Mouse (Mus musculus): ENCODE measurements around the gene Ubqln4. TPM values are rescaled to one million over a fixed set of nuclear protein-coding genes. Genes with fewer than 3 reads are reported as not detected.
A peak's percentile ranks its signal among the peaks of the same experiment; 100 is the strongest.
"Not testable (repeated sequence)": the region's sequence is repeated elsewhere in the genome, so short reads cannot be mapped to it uniquely, and the experiment has no call there.

Ubqln4 gene
- polyA plus RNA-seq, 2 experiments from 2014 or later: 10.9 to 14.0 TPM

GRCm38 (mm10) chr3:88605666-88606065, 52.1 kb downstream of the Ubqln4 start, which contains the start of gene Arhgef2:
Gene Arhgef2, plus strand, starts transcription at chr3:88605966.
- not testable (repeated sequence) for ATAC-seq

GRCm38 (mm10) chr3:88607065-88607757, 53.7 kb downstream of the Ubqln4 start:
- ATAC-seq: peak; percentile 87

- ATAC-seq: peak; percentile 7
Measured at GRCm38 (mm10) chr3:88607758-88608138, 54.2 kb downstream of the Ubqln4 start.

- no peak for ATAC-seq
Measured at GRCm38 (mm10) chr3:88609066-88609465, 55.5 kb downstream of the Ubqln4 start.

GRCm38 (mm10) chr3:88614418-88614817, 60.9 kb downstream of the Ubqln4 start:
- ATAC-seq: no peak

- no peak for ATAC-seq
Measured at GRCm38 (mm10) chr3:88615117-88615516, 61.6 kb downstream of the Ubqln4 start.

- ATAC-seq: no peak
Measured at GRCm38 (mm10) chr3:88615902-88616391, 62.4 kb downstream of the Ubqln4 start.

- no peak for ATAC-seq
Measured at GRCm38 (mm10) chr3:88616951-88617500, 63.5 kb downstream of the Ubqln4 start.

GRCm38 (mm10) chr3:88618074-88618871, 64.7 kb downstream of the Ubqln4 start:
- ATAC-seq: no peak

Other genes with a start within 250 kb of the Ubqln4 start
- gene Glmp, start 228.7 kb upstream of the Ubqln4 start, polyA plus RNA-seq (2017; shearing (Covaris generic)): 100 to 1,000 TPM; 356 to 375 TPM
- 1 to 10 TPM in 1 of 2 experiments, under 1 TPM in 1; 0.78 to 1.3 TPM for gene Tmem79, start 217.6 kb upstream of the Ubqln4 start, polyA plus RNA-seq (2017; shearing (Covaris generic))
- gene Smg5, start 217.5 kb upstream of the Ubqln4 start, polyA plus RNA-seq (2017; shearing (Covaris generic)): 10 to 100 TPM; 30.2 to 50.2 TPM
- not detected for gene Paqr6, start 189.2 kb upstream of the Ubqln4 start, polyA plus RNA-seq (2017; shearing (Covaris generic))
- gene Bglap3, start 181.0 kb upstream of the Ubqln4 start, polyA plus RNA-seq (2017; shearing (Covaris generic)): not detected
- gene Bglap2, start 175.1 kb upstream of the Ubqln4 start, polyA plus RNA-seq (2017; shearing (Covaris generic)): not detected
- not detected for gene Bglap, start 169.3 kb upstream of the Ubqln4 start, polyA plus RNA-seq (2017; shearing (Covaris generic))
- gene Pmf1, start 143.4 kb upstream of the Ubqln4 start, polyA plus RNA-seq (2017; shearing (Covaris generic)): 10 to 100 TPM; 62.7 to 63.7 TPM
- 10 to 100 TPM; 12.8 to 16.7 TPM for gene Slc25a44, start 128.6 kb upstream of the Ubqln4 start, polyA plus RNA-seq (2017; shearing (Covaris generic))
- 10 to 100 TPM; 31.5 to 44.8 TPM for gene Sema4a, start 92.6 kb upstream of the Ubqln4 start, polyA plus RNA-seq (2017; shearing (Covaris generic))
- 1 to 10 TPM; 4.6 to 6.4 TPM for gene Lmna, start 43.8 kb upstream of the Ubqln4 start, polyA plus RNA-seq (2017; shearing (Covaris generic))
- under 1 TPM; 0.10 to 0.81 TPM for gene Mex3a, start 21.4 kb upstream of the Ubqln4 start, polyA plus RNA-seq (2017; shearing (Covaris generic))
- not detected for gene Rab25, start 5.5 kb upstream of the Ubqln4 start, polyA plus RNA-seq (2017; shearing (Covaris generic))
- gene Lamtor2, start 684 bp upstream of the Ubqln4 start, polyA plus RNA-seq (2017; shearing (Covaris generic)): 100 to 1,000 TPM; 132 to 197 TPM
- gene Ssr2, start 22.1 kb downstream of the Ubqln4 start, polyA plus RNA-seq (2017; shearing (Covaris generic)): 100 to 1,000 TPM; 163 to 193 TPM
- 10 to 100 TPM; 45.7 to 54.0 TPM for gene Arhgef2, start 52.2 kb downstream of the Ubqln4 start, polyA plus RNA-seq (2017; shearing (Covaris generic))
- gene Rxfp4, start 99.4 kb downstream of the Ubqln4 start, polyA plus RNA-seq (2017; shearing (Covaris generic)): not detected
- gene Khdc4, start 132.0 kb downstream of the Ubqln4 start, polyA plus RNA-seq (2017; shearing (Covaris generic)): 10 to 100 TPM; 43.2 to 46.4 TPM
- gene Rit1, start 163.1 kb downstream of the Ubqln4 start, polyA plus RNA-seq (2017; shearing (Covaris generic)): 10 to 100 TPM; 36.5 to 43.2 TPM
- gene Syt11, start 221.4 kb downstream of the Ubqln4 start, polyA plus RNA-seq (2017; shearing (Covaris generic)): 100 to 1,000 TPM in 1 of 2 experiments, 10 to 100 TPM in 1; 95.9 to 102 TPM

Data from activated CD4-positive, CD25-positive, alpha-beta regulatory T cell, adult 4 months (primary cell).